Mouse (Mus musculus): Measurements from ENCODE around the gene Hsf4.
"Not testable (repeated sequence)": the region's sequence is repeated elsewhere in the genome, so short reads cannot be mapped to it uniquely, and the experiment has no call there.

Gene Hsf4

GRCm38 (mm10) chr8:105269461-105269947 is at the start of gene Hsf4:
TSS of gene Hsf4 (plus strand) at chr8:105269801.
- peak; percentile 77 to 88 for DNase-seq

- no peak for DNase-seq
Measured at GRCm38 (mm10) chr8:105223850-105224249, 45.8 kb upstream of the Hsf4 start.

- peak; percentile 96 to 98 for DNase-seq
Measured at GRCm38 (mm10) chr8:105224413-105225271, 45.0 kb upstream of the Hsf4 start, which contains the start of gene D230025D16Rik. TSS of gene D230025D16Rik (plus strand) at chr8:105225145.

GRCm38 (mm10) chr8:105225272-105225593 is 44.4 kb upstream of the Hsf4 start:
- DNase-seq, result no peak

- peak; percentile 28 to 54 for DNase-seq
Measured at GRCm38 (mm10) chr8:105225917-105226316, 43.7 kb upstream of the Hsf4 start.

GRCm38 (mm10) chr8:105231503-105232320 is 37.9 kb upstream of the Hsf4 start:
- DNase-seq, result no peak

GRCm38 (mm10) chr8:105232321-105232693 is 37.3 kb upstream of the Hsf4 start:
- not testable (repeated sequence) for DNase-seq

GRCm38 (mm10) chr8:105233126-105233935 is 36.3 kb upstream of the Hsf4 start:
- DNase-seq, result no peak

GRCm38 (mm10) chr8:105235206-105235605 is 34.4 kb upstream of the Hsf4 start:
- DNase-seq, result no peak

GRCm38 (mm10) chr8:105237442-105238142 is 32.0 kb upstream of the Hsf4 start:
- no peak for DNase-seq

GRCm38 (mm10) chr8:105241016-105241415 is 28.6 kb upstream of the Hsf4 start:
- no peak for DNase-seq

- peak in 1 of 2 experiments; percentile 55 for DNase-seq
Measured at GRCm38 (mm10) chr8:105251954-105252353, 17.6 kb upstream of the Hsf4 start.

GRCm38 (mm10) chr8:105252680-105253537 is 16.7 kb upstream of the Hsf4 start:
- no peak for DNase-seq

GRCm38 (mm10) chr8:105253766-105254151 is 15.8 kb upstream of the Hsf4 start:
- no peak for DNase-seq

- peak; percentile 92 to 93 for DNase-seq
Measured at GRCm38 (mm10) chr8:105254152-105254965, 15.2 kb upstream of the Hsf4 start.

GRCm38 (mm10) chr8:105254966-105255350 is 14.6 kb upstream of the Hsf4 start, which contains the start of gene B3gnt9:
TSS of gene B3gnt9 (minus strand) at chr8:105255153.
- DNase-seq, result peak; percentile 75 to 91

- no peak for DNase-seq
Measured at GRCm38 (mm10) chr8:105257318-105258114, 12.1 kb upstream of the Hsf4 start.

GRCm38 (mm10) chr8:105258911-105259720 is 10.5 kb upstream of the Hsf4 start:
- peak; percentile 53 to 73 for DNase-seq
